Mouse (Mus musculus) left cerebral cortex, postnatal 36 days (tissue): ENCODE results near the gene Alkbh1. TPM values are rescaled to one million over a fixed set of nuclear protein-coding genes. Genes with fewer than 3 reads are reported as not detected.

Source experiments
- DNase-seq, 2 experiments: peaks; one replicate each; pipeline ENCODE4 v3.0.0; 2021 to 2022; ENCODE audit warnings: low spot score in 2 of 2, mixed read lengths in 1 of 2
- intact Hi-C: fragments of 180-260 bp; cut with DNase I; formaldehyde crosslinking; loops from one replicate; pipeline ENCODE4 v1.15.1; 2025
- microRNA-seq: library from miRNA; unstranded; fragments of <30 nt; microRNA quantifications from one replicate; pipeline ENCODE4 v1.2.0, GENCODE M21; 2022
- total RNA-seq, 2 experiments: library from RNA; stranded (reverse); gene quantifications; 2 replicates each; pipeline ENCODE4 v1.2.3; 2021

Alkbh1 gene
- total RNA-seq, 2 experiments from 2014 or later, result 14.6 to 19.0 TPM

DNA sequence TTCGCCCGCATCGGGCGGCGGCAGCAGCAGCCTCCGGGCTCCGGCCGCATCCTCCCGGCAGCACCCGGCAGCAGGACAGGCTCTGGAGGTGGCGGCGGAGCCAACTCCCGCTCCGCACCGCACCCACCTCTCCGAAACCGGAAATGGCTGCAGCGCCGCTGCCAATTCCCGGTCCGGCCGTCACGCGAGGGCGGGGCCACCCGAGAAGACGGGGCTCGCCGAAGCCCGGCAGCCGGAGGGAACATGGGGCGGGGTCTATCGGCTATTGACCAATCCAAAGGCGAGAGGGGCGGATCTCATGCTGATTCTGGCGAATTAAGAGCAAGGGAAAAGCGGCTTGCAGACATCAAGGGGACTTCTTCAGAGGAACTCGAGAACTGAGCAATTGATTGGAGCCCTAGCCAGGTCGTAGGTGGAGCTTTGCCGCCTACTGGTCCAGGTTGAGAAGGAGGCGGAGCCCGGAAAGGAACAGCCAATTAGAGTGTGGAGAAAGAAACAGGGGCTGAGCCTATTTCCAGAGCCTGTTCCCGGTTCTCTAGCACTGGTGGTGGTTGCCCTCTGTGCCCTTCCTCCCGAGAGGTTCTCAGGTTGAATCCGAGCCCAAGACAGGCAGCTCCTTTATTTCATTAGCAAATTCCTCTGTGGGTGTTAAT lies 55.6 kb downstream of the Alkbh1 start, which contains the start of gene Sptlc2:
Gene Sptlc2 (minus strand): TSS at position 234 of the 653 bp plus-strand sequence.
- intact Hi-C loops, result no loop called here
- DNase-seq, result peak; percentile 99

DNA sequence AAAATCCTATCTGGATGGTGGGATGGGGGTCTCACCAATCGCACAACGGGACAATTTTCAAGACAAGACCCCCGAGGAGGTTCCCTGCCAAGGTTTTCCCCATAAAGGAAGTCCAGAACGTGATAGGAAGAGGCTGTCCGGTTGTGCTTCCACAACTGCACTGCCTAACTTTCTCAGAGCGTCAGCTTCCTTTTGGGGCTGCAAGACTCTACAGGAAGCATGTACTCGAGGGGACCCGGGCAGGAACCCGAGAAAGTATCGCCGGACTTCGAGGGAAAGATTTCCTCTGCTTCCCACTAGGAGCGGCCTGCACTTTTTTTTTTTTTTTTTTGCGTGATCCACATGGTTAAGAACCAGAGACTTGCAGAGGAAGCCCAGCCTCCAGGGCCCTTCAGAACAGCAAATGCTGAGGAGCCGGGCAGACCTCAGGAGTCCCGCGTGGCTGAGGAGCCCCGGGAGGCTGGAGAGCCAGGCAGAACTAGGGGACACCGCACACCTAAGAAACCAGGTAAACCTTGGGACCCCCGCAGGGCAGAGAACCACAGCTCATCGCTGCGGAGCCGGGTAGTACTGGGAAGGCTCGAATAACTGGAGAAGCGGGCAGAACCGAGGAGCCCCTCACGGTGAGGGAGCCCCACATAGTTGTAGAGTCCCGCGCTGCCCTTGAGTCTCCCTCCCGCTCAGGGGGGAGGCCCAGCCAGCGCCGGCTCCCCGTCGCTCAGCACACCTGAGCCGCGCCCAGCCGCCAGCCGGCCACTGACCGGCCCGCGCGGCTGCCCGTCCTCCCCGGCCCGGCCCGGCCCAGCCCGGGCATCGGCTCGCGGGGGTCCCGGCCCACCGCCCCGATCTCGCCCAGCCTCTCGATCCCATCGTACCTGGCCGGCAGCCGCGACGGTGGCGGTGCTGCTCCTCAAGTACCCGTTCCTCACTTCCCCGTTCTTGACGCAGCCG lies 56.4 kb downstream of the Alkbh1 start:
- peak; percentile 21 to 39 for DNase-seq
- intact Hi-C loops, result no loop called here

DNA sequence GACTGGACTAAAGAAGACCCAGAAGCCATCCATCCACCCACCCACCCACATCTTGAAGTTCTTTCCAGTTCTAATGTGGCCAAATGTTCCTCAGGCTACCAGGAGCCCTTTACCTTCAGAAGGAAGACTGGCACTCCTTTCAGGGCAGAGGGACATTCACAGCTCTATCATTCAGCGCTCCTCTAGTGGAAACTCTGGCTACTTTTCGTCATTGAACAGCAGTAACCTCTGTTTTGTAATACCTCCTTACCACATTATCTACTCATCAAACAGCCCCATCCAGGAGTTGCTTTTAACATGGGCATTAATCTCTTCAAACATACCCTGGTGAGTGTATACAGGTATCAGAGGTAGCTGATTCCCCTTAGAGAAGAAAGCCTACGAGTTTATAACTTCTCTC lies 58.8 kb downstream of the Alkbh1 start:
- no peak for DNase-seq
- intact Hi-C loops, result no loop called here

DNA sequence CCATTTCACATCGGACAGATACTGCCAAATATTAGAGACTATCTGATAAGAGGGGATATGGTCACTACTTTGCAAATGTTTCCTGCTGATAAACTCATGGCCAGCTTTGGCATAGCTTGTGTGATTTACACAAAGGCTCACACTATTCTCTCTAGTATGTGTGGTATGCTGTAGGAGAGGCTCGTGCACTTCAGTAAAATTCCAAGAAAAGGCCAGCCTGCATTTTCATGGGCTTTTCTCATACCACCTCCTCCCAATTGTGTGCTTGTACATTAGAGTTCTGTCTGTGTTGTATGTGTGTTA lies 62.5 kb downstream of the Alkbh1 start:
- no peak for DNase-seq
- intact Hi-C loops, result no loop called here

DNA sequence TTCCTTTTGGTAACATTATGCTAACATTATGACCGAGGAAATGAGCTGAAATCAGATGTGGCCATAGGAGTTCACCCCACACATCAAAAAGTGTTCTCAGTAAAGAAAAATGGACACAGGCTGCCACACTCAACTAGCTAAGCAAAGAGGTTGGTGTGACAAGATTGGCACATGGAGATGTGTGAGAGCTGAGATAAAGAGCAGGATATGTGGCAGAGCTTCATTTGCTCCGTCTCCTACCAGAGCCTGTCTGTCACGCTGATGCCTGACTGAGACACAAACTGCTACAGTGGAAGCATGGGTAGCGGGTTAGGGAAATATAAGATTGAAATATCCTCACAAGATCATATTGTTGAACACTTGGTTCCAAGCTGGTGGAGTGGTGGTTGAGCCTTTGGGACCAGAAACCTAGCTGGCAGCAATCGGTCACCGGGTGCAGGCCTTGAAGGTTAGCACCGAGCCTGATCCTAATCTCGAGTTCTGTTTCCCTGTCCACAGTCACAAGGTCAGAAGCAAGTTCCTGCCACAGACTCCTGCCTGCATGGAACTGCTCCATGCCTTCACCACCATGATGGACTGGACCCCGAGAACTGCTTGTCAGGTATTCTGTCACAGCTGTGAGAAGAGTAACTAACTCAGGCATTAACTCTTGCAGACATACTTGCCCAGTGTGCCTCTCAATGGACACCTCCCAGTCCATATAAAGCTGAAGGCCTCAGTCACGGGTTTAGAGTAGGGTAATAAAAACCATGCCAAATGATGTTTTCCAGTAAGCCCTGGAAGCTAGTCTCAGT lies 63.0 kb downstream of the Alkbh1 start:
- intact Hi-C loops, result no loop called here
- DNase-seq, result no peak

DNA sequence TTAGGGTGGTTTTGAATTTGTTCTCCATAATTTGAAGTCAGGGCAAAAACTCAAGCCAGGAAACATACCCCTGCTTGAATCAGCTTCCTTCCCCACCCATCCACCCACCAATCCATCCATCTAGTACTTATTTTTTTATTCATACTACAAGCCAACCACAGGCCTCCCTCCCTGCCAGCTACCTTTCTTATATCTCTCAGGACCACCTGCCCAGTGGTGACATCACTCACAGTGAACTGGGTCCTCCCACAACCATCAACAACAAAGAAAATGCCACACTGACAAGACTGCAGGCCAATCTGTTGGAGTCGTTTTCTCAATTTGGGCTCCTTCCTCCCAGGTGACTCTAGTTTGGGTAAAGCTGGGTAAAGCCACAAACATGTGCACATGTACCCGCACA lies 64.3 kb downstream of the Alkbh1 start:
- DNase-seq, result no peak
- intact Hi-C loops, result no loop called here

Small RNA genes within 50 kb of the gene (microRNA-seq; reads per million reads assigned to microRNA genes)
- gene Mir3068, result 122 reads per million, percentile 58 among the genes with 10 or more reads in this experiment

Other genes starting within 250 kb of the Alkbh1 start
- 1 to 10 TPM; 4.1 to 4.8 TPM for gene Samd15, start 244.3 kb downstream of the Alkbh1 start, total RNA-seq
- gene Tmed8, start 243.6 kb downstream of the Alkbh1 start, total RNA-seq, result 10 to 100 TPM; 28.0 to 29.1 TPM
- gene Noxred1, start 205.3 kb downstream of the Alkbh1 start, total RNA-seq, result 1 to 10 TPM in 1 of 2 experiments, under 1 TPM in 1; 0.84 to 1.8 TPM
- gene Vipas39, start 177.8 kb downstream of the Alkbh1 start, total RNA-seq, result 10 to 100 TPM; 52.1 to 58.6 TPM
- 100 to 1,000 TPM; 173 to 174 TPM for gene Ahsa1, start 177.5 kb downstream of the Alkbh1 start, total RNA-seq
- under 1 TPM in 1 of 2 experiments, not detected in 1; 0.32 TPM for gene Ism2, start 144.3 kb downstream of the Alkbh1 start, total RNA-seq
- gene Sptlc2, start 55.7 kb downstream of the Alkbh1 start, total RNA-seq, result 10 to 100 TPM; 33.7 to 34.1 TPM
- 10 to 100 TPM; 92.2 to 97.3 TPM for gene Slirp, start 121 bp downstream of the Alkbh1 start, total RNA-seq
- gene Snw1, start 28.3 kb upstream of the Alkbh1 start, total RNA-seq, result 10 to 100 TPM; 64.7 to 73.8 TPM
- gene Gm5788, start 50.7 kb upstream of the Alkbh1 start, total RNA-seq, result not detected
- gene Gm8300, start 70.3 kb upstream of the Alkbh1 start, total RNA-seq, result not detected
- not detected for gene Oog1, start 158.7 kb upstream of the Alkbh1 start, total RNA-seq
- not detected for gene Gm4027, start 174.9 kb upstream of the Alkbh1 start, total RNA-seq
- not detected for gene Gm16381, start 200.6 kb upstream of the Alkbh1 start, total RNA-seq